Mouse (Mus musculus): ENCODE measurements around the gene Ank3.

GRCm38 (mm10) chr10:69832241-69832640, 433.7 kb downstream of the Ank3 start:
- no peak for TF ChIP-seq RAD21 (IDR thresholded peaks at IDR 0.05; ENCODE audit: low read depth, low read length)
- no peak for TF ChIP-seq ZMIZ1 (IDR thresholded peaks at IDR 0.05; ENCODE audit: low read depth, low read length)
- TF ChIP-seq CTCF (IDR thresholded peaks at IDR 0.05 in 2 of 3, conservative IDR thresholded peaks at IDR 0.05 in 1 of 3; ENCODE audit: control insufficient read depth in 1 of 3, insufficient read depth in 1 of 3, low read depth in 2 of 3, low read length in 3 of 3, poor library complexity in 1 of 3, severe bottlenecking in 1 of 3) = no peak
- no peak for TF ChIP-seq RCOR1 (IDR thresholded peaks at IDR 0.05; ENCODE audit: low read depth, low read length)
- no peak for TF ChIP-seq GATA1 (IDR thresholded peaks at IDR 0.05; ENCODE audit: low read depth, low read length)
- TF ChIP-seq CHD1 (IDR thresholded peaks at IDR 0.05; ENCODE audit: low read depth, low read length) = no peak
- no peak for TF ChIP-seq BHLHE40 (IDR thresholded peaks at IDR 0.05; ENCODE audit: borderline replicate concordance, low read depth, low read length)
- no peak for TF ChIP-seq NRF1 (IDR thresholded peaks at IDR 0.05; ENCODE audit: insufficient read depth, low read depth, low read length, poor library complexity, severe bottlenecking)
- TF ChIP-seq SMC3 (IDR thresholded peaks at IDR 0.05; ENCODE audit: low read depth, low read length) = no peak

All from MEL (cell line).